Mouse (Mus musculus) Patski (cell line): ENCODE results near the gene Smarcc2. TPM values are rescaled to one million over a fixed set of nuclear protein-coding genes. Genes with fewer than 3 reads are reported as not detected.

ENCODE experiments used
- ATAC-seq: fragments of 100-300 bp; one replicate; pipeline ENCODE4 v1.8.0; 2021
- CTCF ChIA-PET: fragments of 350-600 bp; sonication (Branson Sonifier 250); formaldehyde crosslinking; loops from one replicate; lab custom pipeline; 2022; ENCODE audit warnings: inconsistent platforms; lab: Charles Lee
- POLR2A ChIA-PET: fragments of 350-600 bp; sonication (Branson Sonifier 250); formaldehyde crosslinking; loops from one replicate; lab custom pipeline; 2022; ENCODE audit warnings: antibody characterized with exemption, inconsistent platforms; lab: Charles Lee
- DNase-seq: peaks from one replicate; pipeline ENCODE4 v3.0.0-alpha.2; 2011; ENCODE audit warnings: low read depth, low spot score
- H3K27me3 ChIP-seq: fragments of 371-371 bp; one replicate; pipeline ENCODE4 v1.5.1; 2021
- CTCF ChIP-seq: fragments of 100-300 bp; IDR thresholded peaks from one replicate; pipeline ENCODE4 v1.5.1; 2021
- in situ Hi-C: fragments of 300-500 bp; cut with MboI; formaldehyde crosslinking; loops from 3 replicates; pipeline ENCODE4 v1.11.1; 2018; ENCODE audit warnings: low pct_unique_long_range_greater_than_20kb, mixed read lengths
- polyA plus RNA-seq: library from polyadenylated mRNA; unstranded; gene quantifications from one replicate; pipeline ENCODE4 v1.2.3, GENCODE M21; 2021

Gene Smarcc2
- polyA plus RNA-seq, 1 experiment from 2014 or later: 102 TPM

DNA sequence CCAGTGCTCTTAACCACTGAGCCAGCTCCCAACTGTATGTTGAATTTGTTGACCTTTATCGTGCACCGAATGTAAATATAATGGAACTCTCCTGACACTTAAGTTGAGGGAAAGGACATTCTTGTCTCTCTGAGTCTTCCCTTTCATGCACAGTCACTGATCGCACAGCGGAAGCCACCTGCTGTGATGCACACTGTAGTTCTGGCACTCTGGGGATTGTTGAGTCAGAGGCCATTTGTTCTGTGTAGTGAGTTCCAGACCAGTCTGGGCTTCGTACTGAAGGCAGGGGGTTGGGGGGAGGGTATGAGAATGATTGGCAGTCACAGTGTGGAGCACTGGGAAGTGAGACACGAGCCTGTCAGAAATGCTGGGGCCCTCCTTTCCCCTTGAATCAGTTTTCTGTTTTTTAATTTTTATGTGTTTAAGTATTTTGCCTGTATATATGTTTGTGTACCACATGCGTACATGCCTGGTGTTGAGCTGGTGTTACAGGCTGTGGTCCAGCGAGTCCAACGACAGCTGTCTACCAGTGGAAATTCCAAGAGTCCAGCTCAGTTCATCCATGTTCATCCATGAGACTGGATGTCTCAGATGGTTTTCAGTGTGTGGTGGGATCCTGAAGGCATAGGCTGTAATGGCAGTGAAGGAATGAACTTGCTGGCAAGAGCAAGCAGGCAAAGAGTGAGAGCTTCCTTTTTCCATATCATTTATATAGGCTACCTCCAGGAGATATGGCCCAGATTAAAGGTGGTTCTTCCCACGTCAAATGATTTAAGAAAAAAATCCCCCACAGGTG, 17.5 kb upstream of the Smarcc2 start:
- ATAC-seq (no peak), DNase-seq (no peak)
- in situ Hi-C loops: loop anchor here (10.0 kb wide), 1 partner anchor 227 kb away; the partner anchor contains the start of gene Spryd4
- CTCF ChIA-PET: interaction anchor here (1.0 to 2.2 kb wide), 3 partner anchors 10 to 65 kb away, joined by 3 to 13 read pairs (median 10); partner anchors contain the start of genes Ankrd52, Nabp2 and Rnf41
- no peaks in the 10 kb centered on the region for H3K27me3 ChIP-seq
- TF ChIP-seq CTCF: no peak
- POLR2A ChIA-PET: no interaction called here

DNA sequence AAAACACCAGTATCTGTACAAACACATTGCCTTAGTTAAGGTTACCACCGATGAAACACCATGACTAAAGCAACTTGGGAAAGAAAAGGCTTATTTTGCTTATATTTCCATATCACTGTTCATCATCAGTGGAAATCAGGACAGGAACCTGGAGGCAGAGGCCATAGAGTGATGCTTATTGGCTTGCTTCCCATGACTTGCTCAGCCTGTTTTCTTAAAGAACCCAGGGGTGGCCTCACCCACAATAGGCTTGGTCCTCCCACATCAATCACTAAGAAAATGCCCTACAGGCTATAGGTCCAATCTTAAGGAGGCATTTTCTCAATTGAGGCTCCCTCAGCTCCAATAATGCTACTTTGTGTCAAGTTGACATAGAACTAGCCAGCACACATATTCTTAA, 16.3 kb upstream of the Smarcc2 start:
- ATAC-seq (no peak), DNase-seq (no peak)
- in situ Hi-C loops: loop anchor here (10.0 kb wide), 1 partner anchor 228 kb away; the partner anchor contains the start of gene Spryd4
- CTCF ChIA-PET: no interaction called here
- TF ChIP-seq CTCF: no peak
- H3K27me3 ChIP-seq: no peaks in the 10 kb centered on the region
- POLR2A ChIA-PET: interaction anchor here (0.6 kb wide), 1 partner anchor 58 kb away, joined by 4 read pairs; no protein-coding TSS in a partner anchor

DNA sequence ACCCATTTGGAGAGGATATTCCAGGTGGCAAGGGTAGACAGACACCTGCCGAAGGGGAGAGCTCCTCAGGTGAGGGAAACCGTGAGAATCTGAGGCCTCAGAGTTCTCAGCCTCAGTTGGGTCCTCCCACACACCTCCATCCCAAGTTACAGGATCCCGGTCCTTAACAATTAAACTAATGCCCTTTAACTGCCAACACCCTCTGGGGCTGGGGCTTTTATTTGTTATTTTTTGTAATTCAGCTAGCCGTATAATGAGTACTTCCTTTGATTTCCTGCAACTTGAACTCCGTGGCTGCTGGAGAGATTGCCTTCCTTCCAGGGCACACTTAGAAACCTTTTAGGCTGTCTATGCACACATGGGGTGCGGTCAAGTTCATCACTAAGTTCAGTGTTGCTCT, 14.7 kb upstream of the Smarcc2 start:
- no peaks in the 10 kb centered on the region for H3K27me3 ChIP-seq
- ChIA-PET CTCF (no interaction called here), POLR2A (no interaction called here)
- DNase-seq (no peak), ATAC-seq (no peak)
- TF ChIP-seq CTCF: no peak
- in situ Hi-C loops: loop anchor here (10.0 kb wide), 1 partner anchor 230 kb away; the partner anchor contains the start of gene Spryd4

DNA sequence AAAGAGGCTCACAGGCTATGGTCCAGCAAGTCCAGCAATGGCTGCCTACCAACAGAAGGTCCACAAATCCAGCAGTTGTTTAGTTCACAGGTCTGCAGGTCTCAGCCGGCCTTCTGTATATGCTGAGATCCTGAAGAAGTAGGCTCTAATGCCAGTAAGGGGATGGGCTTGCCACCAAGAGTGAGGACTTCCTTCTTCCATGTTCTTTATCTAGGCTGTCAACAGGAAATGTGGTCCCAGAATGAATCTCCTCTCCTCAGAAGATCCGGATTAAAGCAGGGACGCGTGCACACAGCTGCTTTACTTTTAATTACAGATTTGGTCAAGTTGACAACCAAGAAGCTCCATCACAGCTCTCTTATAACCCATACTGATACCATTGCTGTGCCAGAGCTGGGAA, 13.6 kb upstream of the Smarcc2 start:
- POLR2A ChIA-PET: interaction anchor here (0.6 kb wide), 1 partner anchor 11 kb away, joined by 3 read pairs; no protein-coding TSS in a partner anchor
- no peaks in the 10 kb centered on the region for H3K27me3 ChIP-seq
- ATAC-seq (no peak), DNase-seq (no peak)
- in situ Hi-C loops: loop anchor here (10.0 kb wide), 1 partner anchor 231 kb away; the partner anchor contains the start of gene Spryd4
- TF ChIP-seq CTCF: no peak
- CTCF ChIA-PET: no interaction called here

DNA sequence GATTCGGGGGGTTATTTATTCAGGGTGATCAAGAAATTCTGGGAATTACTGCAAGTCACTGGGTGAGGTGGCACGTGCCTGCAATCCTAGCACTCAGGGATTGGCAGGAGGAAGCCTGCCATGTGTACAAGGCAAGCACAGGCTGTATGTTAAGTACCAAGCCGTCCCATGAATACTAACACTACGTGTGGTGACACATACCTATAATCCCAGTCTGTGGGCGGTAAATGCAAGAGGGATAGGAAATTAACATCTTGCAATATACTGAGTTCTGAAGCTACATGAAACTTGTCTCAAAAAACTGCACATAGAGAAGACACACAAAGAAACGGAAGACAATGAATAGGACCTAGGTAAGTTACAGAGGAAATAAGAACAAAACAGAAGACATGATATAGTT, 8.0 kb upstream of the Smarcc2 start:
- ChIA-PET CTCF (interaction anchor here (1.2 kb wide), 1 partner anchor 73 kb away, joined by 4 read pairs; no protein-coding TSS in a partner anchor), POLR2A (no interaction called here)
- ATAC-seq (no peak), DNase-seq (no peak)
- in situ Hi-C loops: no loop called here
- no peaks in the 10 kb centered on the region for H3K27me3 ChIP-seq
- TF ChIP-seq CTCF: no peak

DNA sequence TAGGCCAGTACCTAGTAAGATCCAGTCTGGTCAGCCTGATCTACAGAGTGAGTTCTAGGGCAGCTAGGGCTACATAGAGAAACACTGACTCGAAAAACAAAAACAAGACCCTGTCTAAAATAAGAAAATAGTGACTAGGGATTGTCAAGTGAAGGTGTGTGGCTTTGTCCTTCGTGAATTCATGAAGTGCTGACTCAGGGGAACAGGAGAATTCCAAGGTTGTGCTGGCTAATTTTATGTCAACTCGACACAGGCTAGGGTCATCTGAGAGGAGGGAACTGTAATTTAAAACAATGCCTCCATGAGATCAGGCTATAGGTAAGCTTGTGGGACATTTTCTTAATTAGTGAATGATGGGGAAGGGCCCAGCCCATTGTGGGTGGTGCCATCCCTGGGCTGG, 4.6 kb upstream of the Smarcc2 start:
- DNase-seq (no peak), ATAC-seq (no peak)
- no peak for TF ChIP-seq CTCF
- ChIA-PET CTCF (interaction anchor here (0.9 to 2.1 kb wide), 4 partner anchors 14 to 113 kb away, joined by 3 to 5 read pairs (median 4); no protein-coding TSS in a partner anchor), POLR2A (no interaction called here)
- no peaks in the 10 kb centered on the region for H3K27me3 ChIP-seq
- in situ Hi-C loops: no loop called here

DNA sequence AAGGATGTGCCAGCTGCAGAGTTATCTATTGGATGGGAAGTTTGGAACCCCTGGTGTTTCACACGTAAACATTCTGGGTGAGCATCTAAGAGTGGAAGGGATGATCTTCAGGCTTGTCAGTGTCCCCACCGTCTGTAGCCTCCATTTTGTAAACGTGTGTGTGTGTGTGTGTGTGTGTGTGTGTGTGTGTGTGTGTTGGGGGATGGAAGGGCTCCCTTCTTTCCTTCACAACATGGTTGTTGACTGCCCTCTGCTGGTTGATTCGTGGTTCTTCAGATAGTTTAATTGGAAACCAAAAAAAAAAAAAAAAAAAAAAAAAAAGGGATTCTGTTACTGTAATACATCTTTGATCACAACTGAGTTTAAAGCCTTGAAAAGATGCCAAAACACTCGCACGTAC, 3.8 kb upstream of the Smarcc2 start:
- POLR2A ChIA-PET: interaction anchor here (0.6 to 0.7 kb wide), 2 partner anchors 47 to 81 kb away, joined by 3 read pairs; no protein-coding TSS in a partner anchor
- DNase-seq: no peak
- in situ Hi-C loops: loop anchor here (5.0 kb wide), 3 partner anchors 48 to 118 kb away; partner anchors contain the start of genes Coq10a and Cs
- CTCF ChIA-PET: interaction anchor here (0.8 to 2.1 kb wide), 3 partner anchors 89 to 97 kb away, joined by 3 to 5 read pairs (median 5); no protein-coding TSS in a partner anchor
- H3K27me3 ChIP-seq: no peaks in the 10 kb centered on the region
- ATAC-seq: no peak
- peak; percentile 57 for TF ChIP-seq CTCF

DNA sequence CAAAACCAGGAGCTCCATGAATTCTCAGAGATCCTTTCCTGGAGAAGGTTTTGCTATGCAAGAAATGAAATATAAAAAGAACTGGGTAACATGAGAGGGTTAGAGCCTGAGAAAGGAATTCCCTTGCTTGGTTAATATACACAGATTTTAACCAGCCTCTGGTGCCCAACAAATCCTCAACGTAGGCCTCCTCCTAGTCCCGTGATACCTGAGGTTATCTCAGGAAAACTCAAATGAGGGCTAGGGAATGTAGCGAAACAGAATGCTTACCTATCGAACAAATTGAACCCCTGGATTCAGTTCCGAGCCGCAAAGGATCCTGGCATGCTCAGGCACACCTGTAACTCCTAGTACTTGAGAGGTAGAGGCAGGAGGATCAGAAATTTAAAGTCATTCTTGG, 1.4 kb upstream of the Smarcc2 start:
- DNase-seq: no peak
- CTCF ChIA-PET: interaction anchor here (1.4 kb wide), 1 partner anchor 46 kb away, joined by 3 read pairs; the partner anchor contains the start of genes Nabp2 and Rnf41
- in situ Hi-C loops: loop anchor here (5.0 kb wide), 3 partner anchors 50 to 120 kb away; partner anchors contain the start of genes Coq10a and Cs
- POLR2A ChIA-PET: interaction anchor here (0.5 to 1.2 kb wide), 2 partner anchors 47 to 82 kb away, joined by 3 read pairs; partner anchors contain the start of genes Nabp2 and Rnf41
- TF ChIP-seq CTCF: no peak
- ATAC-seq: no peak
- no peaks in the 10 kb centered on the region for H3K27me3 ChIP-seq

DNA sequence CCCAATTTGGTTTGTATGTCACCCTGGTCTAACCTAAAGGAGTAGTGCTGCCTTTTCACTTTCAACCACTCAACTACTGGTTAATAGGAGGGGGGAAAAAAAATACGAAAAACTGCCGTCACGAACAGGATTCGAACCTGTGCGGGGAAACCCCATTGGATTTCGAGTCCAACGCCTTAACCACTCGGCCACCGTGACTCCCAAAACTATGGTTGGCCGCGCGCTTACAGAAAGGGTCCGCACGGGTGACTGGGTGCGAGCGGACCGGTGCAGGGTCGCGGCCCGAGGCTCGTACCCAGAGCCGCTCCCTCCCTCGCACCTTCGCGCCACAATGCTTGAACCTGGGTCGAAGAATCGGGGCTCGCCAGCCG, 715 bp upstream of the Smarcc2 start:
- DNase-seq: no peak
- no peak for TF ChIP-seq CTCF
- CTCF ChIA-PET: interaction anchor here (1.0 kb wide), 1 partner anchor 14 kb away, joined by 3 read pairs; no protein-coding TSS in a partner anchor
- H3K27me3 ChIP-seq: no peaks in the 10 kb centered on the region
- in situ Hi-C loops: loop anchor here (5.0 kb wide), 3 partner anchors 51 to 121 kb away; partner anchors contain the start of genes Coq10a and Cs
- POLR2A ChIA-PET: no interaction called here
- ATAC-seq: peak; percentile 69
